Mouse (Mus musculus) layer of hippocampus, adult 18-20 months (tissue): ENCODE results near the gene Notch2. TPM values are rescaled to one million over a fixed set of nuclear protein-coding genes. Genes with fewer than 3 reads are reported as not detected.

ENCODE experiments used
- DNase-seq, 2 experiments: peaks; one replicate each; pipeline ENCODE4 v3.0.0; 2022; ENCODE audit warnings: low spot score in 2 of 2
- total RNA-seq, 2 experiments: library from RNA; stranded (reverse); gene quantifications; 2 replicates each; pipeline ENCODE4 v1.2.3; 2021

Notch2 gene
- total RNA-seq, 2 experiments from 2014 or later = 21.4 to 22.8 TPM

- DNase-seq = no peak
These were observed 19.3 kb upstream of the Notch2 start for GRCm38 (mm10) chr3:97993920-97994545.

GRCm38 (mm10) chr3:97994818-97995217 lies 18.5 kb upstream of the Notch2 start:
- DNase-seq = no peak

GRCm38 (mm10) chr3:97998349-97998748 lies 15.0 kb upstream of the Notch2 start:
- no peak for DNase-seq

- DNase-seq = no peak
These were observed 9.8 kb upstream of the Notch2 start for GRCm38 (mm10) chr3:98003558-98003957.

- DNase-seq = no peak
These were observed 9.1 kb upstream of the Notch2 start for GRCm38 (mm10) chr3:98004231-98004630.

GRCm38 (mm10) chr3:98005306-98005705 lies 8.0 kb upstream of the Notch2 start:
- no peak for DNase-seq

- DNase-seq = no peak
These were observed 7.2 kb upstream of the Notch2 start for GRCm38 (mm10) chr3:98006046-98006691.

- no peak for DNase-seq
These were observed 6.4 kb upstream of the Notch2 start for GRCm38 (mm10) chr3:98006973-98007372.

GRCm38 (mm10) chr3:98008143-98008542 lies 5.2 kb upstream of the Notch2 start:
- no peak for DNase-seq

GRCm38 (mm10) chr3:98009190-98009840 lies 4.0 kb upstream of the Notch2 start:
- DNase-seq = no peak

- DNase-seq = no peak
These were observed 284 bp upstream of the Notch2 start for GRCm38 (mm10) chr3:98013086-98013400.

GRCm38 (mm10) chr3:98015205-98016171 lies 2.2 kb downstream of the Notch2 start:
- no peak for DNase-seq

- DNase-seq = no peak
These were observed 3.7 kb downstream of the Notch2 start for GRCm38 (mm10) chr3:98016901-98017591.

- DNase-seq = no peak
These were observed 4.9 kb downstream of the Notch2 start for GRCm38 (mm10) chr3:98018187-98018586.

- DNase-seq = no peak
These were observed 7.3 kb downstream of the Notch2 start for GRCm38 (mm10) chr3:98020431-98021229.

GRCm38 (mm10) chr3:98024288-98024848 lies 11.0 kb downstream of the Notch2 start:
- no peak for DNase-seq

GRCm38 (mm10) chr3:98025521-98025920 lies 12.2 kb downstream of the Notch2 start:
- DNase-seq = no peak

GRCm38 (mm10) chr3:98025921-98026880 lies 12.9 kb downstream of the Notch2 start:
- no peak for DNase-seq

- DNase-seq = no peak
These were observed 14.0 kb downstream of the Notch2 start for GRCm38 (mm10) chr3:98027371-98027774.
